Mouse (Mus musculus) Patski (cell line): ENCODE measurements around the gene Nfatc4. TPM values are rescaled to one million over a fixed set of nuclear protein-coding genes. Genes with fewer than 3 reads are reported as not detected.

Source experiments
- ATAC-seq: fragments of 100-300 bp; one replicate; pipeline ENCODE4 v1.8.0; 2021
- CTCF ChIA-PET: fragments of 350-600 bp; sonication (Branson Sonifier 250); formaldehyde crosslinking; loops from one replicate; lab custom pipeline; 2022; ENCODE audit warnings: inconsistent platforms; lab: Charles Lee
- POLR2A ChIA-PET: fragments of 350-600 bp; sonication (Branson Sonifier 250); formaldehyde crosslinking; loops from one replicate; lab custom pipeline; 2022; ENCODE audit warnings: antibody characterized with exemption, inconsistent platforms; lab: Charles Lee
- DNase-seq: peaks from one replicate; pipeline ENCODE4 v3.0.0-alpha.2; 2011; ENCODE audit warnings: low read depth, low spot score
- H3K27me3 ChIP-seq: fragments of 371-371 bp; one replicate; pipeline ENCODE4 v1.5.1; 2021
- CTCF ChIP-seq: fragments of 100-300 bp; IDR thresholded peaks from one replicate; pipeline ENCODE4 v1.5.1; 2021
- in situ Hi-C: fragments of 300-500 bp; cut with MboI; formaldehyde crosslinking; loops from 3 replicates; pipeline ENCODE4 v1.11.1; 2018; ENCODE audit warnings: low pct_unique_long_range_greater_than_20kb, mixed read lengths
- polyA plus RNA-seq: library from polyadenylated mRNA; unstranded; gene quantifications from one replicate; pipeline ENCODE4 v1.2.3, GENCODE M21; 2021

The Nfatc4 gene
- polyA plus RNA-seq, 1 experiment from 2014 or later, result 3.9 TPM

DNA sequence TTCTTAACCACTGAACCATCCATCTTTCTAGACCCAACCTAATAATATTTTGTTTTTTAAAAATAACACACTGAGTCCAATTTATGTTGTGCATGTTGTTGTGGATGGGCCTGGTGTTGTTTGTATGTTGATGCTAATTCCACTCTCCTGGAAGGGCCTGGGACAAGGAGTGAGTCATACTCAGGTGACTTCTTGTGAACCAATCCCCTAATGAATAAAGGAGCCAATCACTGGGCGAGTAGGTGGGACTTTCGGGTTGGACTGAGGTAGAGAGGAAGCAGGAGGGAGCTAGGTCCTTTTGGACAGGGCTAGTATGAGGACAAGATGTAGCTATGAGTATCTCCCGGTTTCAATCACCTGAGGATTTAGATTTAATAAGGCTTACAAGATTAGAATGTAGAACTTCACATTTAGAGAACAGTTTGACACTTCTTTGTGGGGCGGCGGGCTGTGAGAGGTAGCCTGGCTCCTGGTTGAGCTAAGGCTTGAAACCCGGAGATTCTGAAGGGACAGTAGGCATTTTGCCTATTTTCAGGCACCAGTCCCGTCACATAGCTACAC is 3.0 kb upstream of the Nfatc4 start:
- in situ Hi-C loops, result loop anchor here (5.0 kb wide), 2 partner anchors 42 to 102 kb away; no protein-coding TSS in a partner anchor
- ATAC-seq (no peak), DNase-seq (no peak)
- TF ChIP-seq CTCF, result no peak
- ChIA-PET POLR2A (interaction anchor here (0.6 kb wide), 1 partner anchor 9 kb away, joined by 3 read pairs; no protein-coding TSS in a partner anchor), CTCF (interaction anchor here (1.2 to 2.9 kb wide), 2 partner anchors 44 to 54 kb away, joined by 5 to 10 read pairs; no protein-coding TSS in a partner anchor)
- no peaks in the 10 kb centered on the region for H3K27me3 ChIP-seq

DNA sequence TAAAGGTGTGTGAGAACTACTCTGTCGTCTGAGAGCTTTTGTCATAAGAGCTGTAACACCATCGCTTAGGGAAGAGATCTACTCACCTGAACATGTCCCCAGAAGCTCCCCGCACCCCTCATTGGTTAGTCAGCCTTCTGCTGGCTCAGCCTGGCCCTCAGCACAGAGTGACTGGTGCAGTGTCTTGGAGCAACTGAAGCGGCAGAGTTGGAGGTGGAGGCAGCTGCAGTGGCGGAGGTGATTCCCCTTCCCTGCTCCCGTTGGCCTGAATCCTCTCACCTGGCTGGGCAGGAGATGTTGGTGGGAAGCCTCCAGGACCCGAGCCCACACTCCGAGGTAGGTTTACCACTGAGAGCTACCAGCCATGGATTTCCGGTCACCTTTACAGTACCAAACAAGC is 2.4 kb upstream of the Nfatc4 start:
- no peak for DNase-seq
- POLR2A ChIA-PET, result interaction anchor here (0.6 kb wide), 1 partner anchor 8 kb away, joined by 3 read pairs; no protein-coding TSS in a partner anchor

DNA sequence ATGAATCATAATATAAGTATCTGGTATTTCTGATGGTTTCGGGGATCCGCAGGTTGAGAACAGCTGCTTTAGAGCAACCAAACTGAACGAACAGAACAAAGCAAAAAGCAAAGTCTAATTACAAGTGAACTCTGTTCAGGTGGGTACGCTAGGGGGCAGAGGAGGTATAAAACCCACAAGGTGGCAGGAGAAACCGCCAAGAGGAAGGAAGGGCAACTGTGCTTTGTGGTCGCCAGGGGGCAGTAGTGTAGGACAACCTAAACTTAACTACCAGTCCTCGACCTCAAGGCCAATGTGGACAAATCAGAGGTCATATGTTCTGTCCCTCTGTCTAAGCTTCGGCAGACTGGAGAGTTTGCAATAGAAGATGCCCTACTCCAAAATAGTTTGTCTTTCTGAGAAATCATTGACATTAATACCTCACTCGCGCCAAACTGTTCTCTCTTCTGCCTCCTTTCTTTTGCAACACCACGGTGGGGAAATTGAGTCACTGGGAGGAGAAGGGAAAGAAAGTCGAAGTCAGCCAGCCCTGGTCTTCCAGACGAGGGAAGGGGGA is 431 bp upstream of the Nfatc4 start:
- POLR2A ChIA-PET, result interaction anchor here (0.9 kb wide), 1 partner anchor 21 kb away, joined by 3 read pairs; no protein-coding TSS in a partner anchor
- DNase-seq (peak; percentile 47), ATAC-seq (peak; percentile 77)
- H3K27me3 ChIP-seq, result no peaks in the 10 kb centered on the region
- no peak for TF ChIP-seq CTCF
- in situ Hi-C loops, result loop anchor here (5.0 kb wide), 2 partner anchors 40 to 100 kb away; no protein-coding TSS in a partner anchor
- CTCF ChIA-PET, result interaction anchor here (0.6 to 2.9 kb wide), 5 partner anchors 15 to 51 kb away, joined by 3 to 10 read pairs (median 5); no protein-coding TSS in a partner anchor

More for the DNA sequence above, 2.4 kb upstream of the Nfatc4 start:
- H3K27me3 ChIP-seq, result no peaks in the 10 kb centered on the region
- CTCF ChIA-PET, result interaction anchor here (1.2 to 2.9 kb wide), 2 partner anchors 44 to 53 kb away, joined by 5 to 10 read pairs; no protein-coding TSS in a partner anchor
- TF ChIP-seq CTCF, result no peak
- in situ Hi-C loops, result loop anchor here (5.0 kb wide), 2 partner anchors 42 to 102 kb away; no protein-coding TSS in a partner anchor
- ATAC-seq, result no peak

DNA sequence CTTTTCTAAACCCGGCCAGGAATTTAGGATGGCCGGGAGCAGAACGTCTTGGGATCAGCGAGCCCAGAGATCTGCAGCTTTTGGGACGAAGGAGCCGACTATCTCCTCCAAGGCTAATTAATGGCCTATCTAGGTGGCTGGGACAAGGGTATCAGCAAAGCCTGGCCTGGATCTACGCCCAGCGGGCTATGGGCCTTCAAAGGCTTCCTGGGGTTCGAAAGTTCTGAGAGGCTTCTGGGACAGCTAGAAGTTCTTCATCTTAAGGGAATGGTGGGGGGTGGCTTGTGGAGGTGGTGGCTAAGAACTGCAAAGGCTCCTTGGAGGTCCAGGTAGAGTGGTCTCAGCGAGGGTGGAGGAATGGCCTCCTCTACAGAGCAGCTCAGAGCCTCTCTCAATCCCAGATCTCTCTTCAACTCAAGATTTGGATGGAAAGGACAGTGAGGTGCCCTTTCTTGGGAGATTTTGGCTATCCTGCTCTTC is 1.1 kb downstream of the Nfatc4 start:
- no peak for TF ChIP-seq CTCF
- in situ Hi-C loops, result loop anchor here (5.0 kb wide), 2 partner anchors 38 to 98 kb away; no protein-coding TSS in a partner anchor
- ATAC-seq, result no peak
- CTCF ChIA-PET, result interaction anchor here (1.0 kb wide), 1 partner anchor 43 kb away, joined by 3 read pairs; no protein-coding TSS in a partner anchor
- POLR2A ChIA-PET, result interaction anchor here (1.3 kb wide), 1 partner anchor 13 kb away, joined by 5 read pairs; no protein-coding TSS in a partner anchor
- no peak for DNase-seq
- no peaks in the 10 kb centered on the region for H3K27me3 ChIP-seq

DNA sequence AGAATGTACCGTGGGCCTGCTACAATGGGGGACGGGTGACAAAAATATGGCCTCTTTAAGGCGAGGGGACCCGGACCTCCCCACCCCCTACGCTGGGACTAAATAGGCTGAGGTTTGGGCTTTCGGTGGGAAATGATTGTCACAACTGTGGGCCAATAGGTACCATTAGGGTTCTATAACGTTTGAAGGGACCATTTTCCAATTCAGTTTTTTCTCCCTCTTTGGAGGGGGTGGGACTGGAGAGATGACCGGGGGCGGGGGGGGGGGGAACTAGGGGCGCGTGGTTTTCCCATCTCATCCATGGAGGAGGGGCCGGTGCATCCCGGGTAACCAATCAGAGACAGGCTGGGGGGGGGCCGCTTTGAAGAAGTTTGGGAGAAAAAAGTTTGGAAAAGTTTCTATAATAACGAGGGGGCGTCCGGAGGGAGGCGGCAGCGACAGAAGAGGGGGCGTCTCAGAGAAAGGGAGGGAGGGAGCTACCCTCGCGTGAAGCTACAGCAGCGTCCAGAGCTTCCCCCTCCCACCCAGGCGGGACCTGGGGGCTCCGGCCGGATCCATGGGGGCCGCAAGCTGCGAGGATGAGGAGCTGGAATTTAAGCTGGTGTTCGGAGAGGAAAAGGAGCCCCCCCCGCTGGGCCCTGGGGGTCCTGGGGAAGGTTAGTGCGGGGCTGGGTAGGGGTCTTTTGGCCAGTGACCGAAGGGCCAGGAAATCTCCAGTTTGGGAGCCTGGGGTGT is 1.7 kb downstream of the Nfatc4 start:
- CTCF ChIA-PET, result interaction anchor here (1.0 kb wide), 1 partner anchor 44 kb away, joined by 3 read pairs; no protein-coding TSS in a partner anchor
- POLR2A ChIA-PET, result no interaction called here
- in situ Hi-C loops, result loop anchor here (5.0 kb wide), 2 partner anchors 38 to 98 kb away; no protein-coding TSS in a partner anchor
- DNase-seq (no peak), ATAC-seq (no peak)
- no peaks in the 10 kb centered on the region for H3K27me3 ChIP-seq
- TF ChIP-seq CTCF, result no peak

DNA sequence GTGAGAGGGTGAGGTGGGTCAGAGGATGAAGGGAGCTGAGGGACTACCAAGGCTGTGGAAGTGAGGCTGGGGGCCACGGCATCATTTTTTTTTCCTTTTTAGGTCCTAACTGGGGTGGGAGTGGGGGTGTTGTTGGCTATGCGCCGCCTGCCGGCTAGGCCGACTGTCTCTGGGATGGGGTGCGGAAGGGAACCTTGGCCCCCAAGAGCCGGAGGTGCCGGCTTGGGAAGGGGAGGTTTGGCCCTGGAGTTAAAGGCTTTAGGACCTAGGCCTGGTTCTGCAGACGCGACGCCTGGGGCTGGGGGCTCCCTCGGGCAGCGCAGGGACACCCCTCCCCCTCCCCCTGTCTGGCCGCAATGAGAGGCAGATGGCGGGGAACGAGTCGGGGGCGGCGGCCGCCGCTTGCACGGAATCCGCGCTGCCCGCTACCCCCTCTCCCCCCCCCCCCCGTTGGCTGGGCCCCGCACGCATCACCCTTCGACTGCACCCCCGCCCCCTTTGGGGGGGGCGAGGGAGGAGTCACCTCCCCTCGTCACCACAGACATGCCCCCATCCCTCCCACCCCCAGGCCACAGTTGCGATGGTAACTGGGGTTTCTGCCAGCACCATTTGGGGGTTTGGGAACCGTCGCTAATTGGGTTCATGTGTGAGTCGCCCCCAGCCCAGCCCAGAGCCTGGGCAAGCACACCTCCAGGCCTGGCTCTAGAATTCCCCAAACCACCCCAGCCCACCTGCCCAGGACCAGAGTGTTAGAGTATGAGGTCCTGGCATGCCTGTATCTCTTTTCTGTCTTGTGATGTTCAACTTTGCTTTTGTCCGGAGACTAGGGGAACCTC is 2.5 kb downstream of the Nfatc4 start:
- no peaks in the 10 kb centered on the region for H3K27me3 ChIP-seq
- in situ Hi-C loops, result no loop called here
- CTCF ChIA-PET, result no interaction called here
- DNase-seq, result no peak
- POLR2A ChIA-PET, result no interaction called here
- no peak for TF ChIP-seq CTCF
- ATAC-seq, result no peak

DNA sequence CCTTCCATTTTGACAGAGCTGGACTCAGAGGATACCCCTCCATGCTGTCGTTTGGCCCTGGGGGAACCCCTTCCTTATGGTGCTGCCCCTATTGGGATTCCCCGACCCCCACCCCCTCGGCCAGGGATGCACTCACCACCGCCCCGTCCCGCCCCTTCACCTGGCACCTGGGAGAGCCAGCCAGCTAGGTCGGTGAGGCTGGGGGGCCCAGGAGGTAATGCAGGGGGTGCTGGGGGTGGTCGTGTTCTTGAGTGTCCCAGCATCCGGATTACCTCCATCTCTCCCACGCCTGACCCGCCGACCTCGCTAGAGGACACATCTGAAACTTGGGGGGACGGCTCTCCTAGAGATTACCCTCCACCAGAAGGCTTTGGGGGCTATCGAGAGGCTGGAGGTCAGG is 3.2 kb downstream of the Nfatc4 start:
- no peaks in the 10 kb centered on the region for H3K27me3 ChIP-seq
- no peak for TF ChIP-seq CTCF
- DNase-seq (no peak), ATAC-seq (no peak)
- in situ Hi-C loops, result no loop called here
- POLR2A ChIA-PET, result no interaction called here
- CTCF ChIA-PET, result no interaction called here

DNA sequence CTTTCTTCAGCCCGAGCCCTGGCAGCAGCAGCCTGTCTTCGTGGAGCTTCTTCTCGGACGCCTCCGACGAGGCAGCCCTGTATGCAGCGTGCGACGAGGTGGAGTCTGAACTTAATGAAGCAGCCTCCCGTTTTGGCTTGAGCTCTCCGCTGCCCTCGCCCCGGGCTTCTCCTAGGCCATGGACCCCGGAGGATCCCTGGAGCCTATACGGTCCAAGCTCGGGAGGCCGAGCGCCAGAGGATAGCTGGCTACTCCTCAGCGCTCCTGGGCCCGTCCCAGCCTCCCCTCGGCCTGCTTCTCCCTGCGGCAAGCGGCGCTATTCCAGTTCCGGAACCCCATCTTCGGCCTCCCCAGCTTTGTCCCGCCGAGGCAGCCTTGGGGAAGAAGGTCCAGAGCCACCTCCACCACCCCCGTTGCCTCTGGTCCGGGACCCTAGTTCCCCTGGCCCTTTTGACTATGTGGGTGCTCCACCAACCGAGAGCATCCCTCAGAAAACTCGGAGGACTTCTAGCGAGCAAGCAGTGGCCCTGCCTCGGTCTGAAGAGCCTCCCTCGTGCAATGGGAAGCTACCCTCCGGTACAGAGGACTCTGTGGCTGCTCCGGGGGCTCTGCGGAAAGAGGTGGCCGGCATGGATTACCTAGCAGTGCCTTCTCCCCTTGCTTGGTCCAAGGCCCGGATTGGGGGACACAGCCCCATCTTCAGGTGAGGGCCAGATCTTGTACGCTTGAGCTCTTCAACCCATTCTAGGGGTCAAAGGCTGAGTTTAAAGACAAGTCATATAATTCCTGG is 3.8 kb downstream of the Nfatc4 start:
- no peak for ATAC-seq
- POLR2A ChIA-PET, result no interaction called here
- in situ Hi-C loops, result no loop called here

DNA sequence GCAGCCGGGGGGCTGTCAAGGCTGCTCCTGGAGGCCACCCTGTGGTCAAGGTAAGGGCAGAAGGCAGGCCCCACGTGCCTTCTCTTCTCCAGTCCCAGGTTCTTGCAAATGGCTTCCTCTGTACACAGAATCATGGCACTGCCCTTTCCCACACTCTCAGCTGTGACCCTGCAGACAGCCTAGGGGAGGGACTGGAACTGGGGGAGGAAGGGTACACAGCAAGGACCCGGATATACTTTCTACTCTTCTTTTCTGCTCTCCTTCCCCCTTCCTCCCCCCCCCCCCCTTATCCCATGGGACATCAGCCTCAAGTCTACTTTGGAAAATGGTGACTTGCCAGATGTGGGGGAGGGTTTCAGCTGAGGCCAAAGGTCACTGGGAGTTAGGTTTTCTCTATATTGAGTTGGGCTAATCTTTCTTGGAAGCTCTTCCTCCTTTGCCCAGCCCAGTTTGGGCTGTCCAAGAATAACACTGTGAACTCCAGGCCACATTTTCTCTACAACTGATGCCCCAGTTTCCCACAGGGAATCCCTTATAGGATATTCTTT is 5.8 kb downstream of the Nfatc4 start:
- in situ Hi-C loops, result no loop called here
- no peaks in the 10 kb centered on the region for H3K27me3 ChIP-seq
- no peak for DNase-seq
- no peak for ATAC-seq
- ChIA-PET CTCF (interaction anchor here (1.2 kb wide), 1 partner anchor 48 kb away, joined by 4 read pairs; no protein-coding TSS in a partner anchor), POLR2A (interaction anchor here (0.6 kb wide), 1 partner anchor 9 kb away, joined by 3 read pairs; no protein-coding TSS in a partner anchor)
- no peak for TF ChIP-seq CTCF

More for the DNA sequence above, 3.8 kb downstream of the Nfatc4 start:
- TF ChIP-seq CTCF, result no peak
- CTCF ChIA-PET, result interaction anchor here (1.3 to 1.4 kb wide), 2 partner anchors 9 to 29 kb away, joined by 3 read pairs; no protein-coding TSS in a partner anchor
- H3K27me3 ChIP-seq, result no peaks in the 10 kb centered on the region
- DNase-seq, result no peak
